Mouse (Mus musculus) thymus, adult 2 months (tissue): ENCODE results near the gene Abcb5. TPM values are rescaled to one million over a fixed set of nuclear protein-coding genes. Genes with fewer than 3 reads are reported as not detected.

Source experiments
- DNase-seq: peaks from one replicate; pipeline ENCODE4 v3.0.0; 2021
- H3K27ac ChIP-seq: fragments of 200-500 bp; 2 replicates; pipeline ENCODE4 v1.5.1; 2012; ENCODE audit warnings: low read length, control low read depth; ENCODE audit not compliant: control insufficient read depth, insufficient read depth
- H3K27me3 ChIP-seq: fragments of 200-500 bp; 2 replicates; pipeline ENCODE4 v1.6.1; 2012; ENCODE audit warnings: mild to moderate bottlenecking, low read length, moderate library complexity, mixed read lengths; ENCODE audit not compliant: control insufficient read depth, insufficient read depth
- H3K36me3 ChIP-seq: fragments of 200-500 bp; 2 replicates; pipeline ENCODE4 v1.6.1; 2012; ENCODE audit warnings: mild to moderate bottlenecking, low read length, moderate library complexity; ENCODE audit not compliant: control insufficient read depth, insufficient read depth
- H3K4me1 ChIP-seq: fragments of 200-500 bp; replicated peaks from 2 replicates; pipeline ENCODE4 v1.6.1; 2012; ENCODE audit warnings: low read length; ENCODE audit not compliant: control insufficient read depth, insufficient read depth
- H3K4me3 ChIP-seq: fragments of 200-500 bp; 2 replicates; pipeline ENCODE4 v1.5.1; 2012; ENCODE audit warnings: mild to moderate bottlenecking, low read length, control low read depth, moderate library complexity; ENCODE audit not compliant: control insufficient read depth, insufficient read depth
- CTCF ChIP-seq: fragments of 200-500 bp; IDR thresholded peaks from 2 replicates; pipeline ENCODE4 v1.5.1; 2012; ENCODE audit warnings: mild to moderate bottlenecking, control low read depth, low read length, moderate library complexity, borderline replicate concordance; ENCODE audit not compliant: control insufficient read depth, poor library complexity, insufficient read depth; ENCODE audit errors: extremely low read depth
- POLR2A ChIP-seq: fragments of 200-500 bp; IDR thresholded peaks from 2 replicates; pipeline ENCODE4 v1.6.1; 2012; ENCODE audit warnings: mild to moderate bottlenecking, low read length, control low read depth, moderate library complexity; ENCODE audit not compliant: control insufficient read depth, poor library complexity, insufficient read depth; ENCODE audit errors: extremely low read depth
- WGBS: fragments of 180-500 bp; shearing (Covaris S2); methylation state at CpG from one replicate; pipeline ENCODE4 v1.1.7; 2018; 5-methylcytosine and 5-hydroxymethylcytosine counted together
- polyA plus RNA-seq: library from polyadenylated mRNA; depleted of rRNA; stranded (reverse); fragments of >200 nt; gene quantifications from 2 replicates; pipeline ENCODE4 v1.2.3, GENCODE M21; 2012

Gene Abcb5
- polyA plus RNA-seq, 1 experiment = not detected

DNA sequence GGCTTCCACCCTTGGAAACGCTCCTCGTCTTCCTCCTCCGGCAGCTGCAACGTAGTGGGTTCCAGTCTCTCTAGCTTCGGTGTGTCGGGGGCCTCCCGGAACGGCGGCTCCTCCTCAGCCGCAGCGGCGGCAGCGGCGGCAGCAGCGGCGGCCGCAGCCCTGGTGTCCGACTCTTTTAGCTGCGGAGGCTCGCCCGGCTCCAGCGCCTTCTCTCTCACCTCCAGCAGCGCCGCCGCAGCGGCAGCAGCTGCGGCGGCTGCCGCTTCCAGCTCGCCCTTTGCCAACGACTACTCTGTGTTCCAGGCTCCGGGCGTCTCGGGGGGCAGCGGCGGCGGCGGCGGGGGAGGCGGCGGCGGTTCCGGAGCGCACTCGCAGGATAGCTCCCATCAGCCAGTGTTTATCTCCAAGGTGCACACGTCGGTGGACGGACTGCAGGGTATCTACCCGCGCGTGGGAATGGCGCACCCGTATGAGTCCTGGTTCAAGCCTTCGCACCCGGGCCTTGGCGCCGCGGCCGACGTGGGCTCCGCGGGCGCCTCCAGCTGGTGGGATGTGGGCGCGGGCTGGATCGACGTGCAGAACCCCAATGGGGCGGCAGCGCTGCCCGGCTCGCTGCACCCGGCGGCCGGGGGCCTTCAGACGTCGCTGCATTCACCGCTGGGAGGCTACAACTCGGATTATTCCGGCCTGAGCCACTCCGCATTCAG is 117.6 kb downstream of the Abcb5 start:
- Histone ChIP-seq H3K4me1 (peaks cover 8% of the 10 kb centered on the region), H3K27me3 (peaks cover 22% of the 10 kb centered on the region), H3K4me3 (no peak overlapping the region), H3K27ac (no peak overlapping the region), H3K36me3 (no peaks in the 10 kb centered on the region)
- no peak for TF ChIP-seq POLR2A
- TF ChIP-seq CTCF = no peak
- WGBS = 2% methylated on average over 80 of the region's 80 CpGs
- no peak for DNase-seq

GRCm38 (mm10) chr12:118847861-118848495 is 118.2 kb downstream of the Abcb5 start:
- H3K4me1 ChIP-seq = peaks cover 8% of the 10 kb centered on the region
- TF ChIP-seq POLR2A = no peak
- no peak for DNase-seq
- H3K27ac ChIP-seq = no peak overlapping the region
- H3K27me3 ChIP-seq = peaks cover 22% of the 10 kb centered on the region
- no peaks in the 10 kb centered on the region for H3K36me3 ChIP-seq
- 3% methylated on average over 22 of the region's 23 CpGs for WGBS
- no peak overlapping the region for H3K4me3 ChIP-seq

GRCm38 (mm10) chr12:118847381-118847780 is 118.8 kb downstream of the Abcb5 start:
- WGBS = 7% methylated on average over 17 of the region's 17 CpGs
- Histone ChIP-seq H3K4me3 (no peak overlapping the region), H3K27ac (no peak overlapping the region), H3K36me3 (no peaks in the 10 kb centered on the region), H3K4me1 (peaks cover 8% of the 10 kb centered on the region), H3K27me3 (peaks cover 28% of the 10 kb centered on the region)
- DNase-seq = no peak
- TF ChIP-seq POLR2A (no peak), CTCF (no peak)

GRCm38 (mm10) chr12:118846649-118847321 is 119.4 kb downstream of the Abcb5 start:
- Histone ChIP-seq H3K27ac (no peak overlapping the region), H3K4me3 (peak overlapping the region; percentile 55), H3K27me3 (peaks cover 28% of the 10 kb centered on the region), H3K4me1 (peaks cover 8% of the 10 kb centered on the region), H3K36me3 (no peaks in the 10 kb centered on the region)
- TF ChIP-seq CTCF (no peak), POLR2A (no peak)
- 1% methylated on average over 59 of the region's 59 CpGs for WGBS
- DNase-seq = peak; percentile 13

DNA sequence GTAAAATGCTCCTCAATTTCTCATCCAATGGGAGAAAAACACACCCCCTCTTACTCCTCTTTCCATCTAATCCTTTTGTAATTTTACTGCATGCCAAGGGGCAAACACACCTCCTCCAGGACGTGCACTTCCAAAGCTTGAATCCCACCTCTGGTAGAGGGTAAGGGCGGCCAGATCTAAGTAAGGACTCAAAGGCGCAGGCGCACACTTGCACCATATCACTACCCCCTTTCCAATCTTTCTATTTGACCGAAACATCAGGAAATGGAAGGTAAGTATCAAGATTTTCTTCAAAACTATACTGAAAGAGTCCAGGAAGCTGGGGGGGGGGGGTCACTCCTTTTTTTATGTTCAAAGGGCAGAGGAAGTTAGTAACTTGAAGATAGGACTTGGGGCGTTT is 120.0 kb downstream of the Abcb5 start, which contains the start of gene Sp8:
TSS of gene Sp8 (plus strand) at position 109 of the 400 bp plus-strand sequence.
- Histone ChIP-seq H3K36me3 (no peaks in the 10 kb centered on the region), H3K4me1 (peaks cover 8% of the 10 kb centered on the region), H3K27me3 (peaks cover 32% of the 10 kb centered on the region), H3K27ac (no peak within 1 kb of the TSS), H3K4me3 (peak within 1 kb of the TSS; percentile 55)
- no peak for TF ChIP-seq CTCF
- no peak for TF ChIP-seq POLR2A
- DNase-seq = no peak
- 3% methylated on average over 6 of the region's 6 CpGs for WGBS

GRCm38 (mm10) chr12:118845351-118845750 is 120.9 kb downstream of the Abcb5 start:
- TF ChIP-seq CTCF (no peak), POLR2A (no peak)
- 14% methylated on average over 3 of the region's 3 CpGs for WGBS
- no peak for DNase-seq
- Histone ChIP-seq H3K36me3 (no peaks in the 10 kb centered on the region), H3K4me3 (no peak overlapping the region), H3K27me3 (peaks cover 32% of the 10 kb centered on the region), H3K27ac (no peak overlapping the region), H3K4me1 (peaks cover 8% of the 10 kb centered on the region)

DNA sequence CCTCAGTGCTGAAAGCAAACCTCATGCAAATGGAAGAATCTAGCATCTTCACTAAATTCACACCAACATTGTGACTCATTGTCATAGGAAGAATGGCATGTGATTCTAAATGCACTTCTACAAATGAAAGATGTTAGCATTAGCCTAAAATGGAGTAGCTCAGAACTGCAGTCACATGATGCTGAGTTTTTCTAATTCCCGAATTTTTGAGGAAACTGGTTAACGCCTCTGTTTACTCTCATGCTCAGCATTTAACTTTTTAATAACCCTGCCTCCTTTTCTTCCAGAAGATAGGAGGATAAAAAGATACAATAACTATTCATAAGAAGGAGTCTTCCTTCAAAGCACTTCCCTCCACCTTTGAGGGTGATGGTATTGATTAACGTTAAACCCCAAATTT is 121.4 kb downstream of the Abcb5 start:
- H3K27ac ChIP-seq = no peak overlapping the region
- peaks cover 8% of the 10 kb centered on the region for H3K4me1 ChIP-seq
- no peaks in the 10 kb centered on the region for H3K36me3 ChIP-seq
- no peak for DNase-seq
- TF ChIP-seq CTCF (no peak), POLR2A (no peak)
- WGBS = 13% methylated on average over 3 of the region's 3 CpGs
- H3K4me3 ChIP-seq = no peak overlapping the region
- H3K27me3 ChIP-seq = peaks cover 32% of the 10 kb centered on the region
